ENCODE assay signal across 8 mouse cellular contexts in the genomic region with DNA sequence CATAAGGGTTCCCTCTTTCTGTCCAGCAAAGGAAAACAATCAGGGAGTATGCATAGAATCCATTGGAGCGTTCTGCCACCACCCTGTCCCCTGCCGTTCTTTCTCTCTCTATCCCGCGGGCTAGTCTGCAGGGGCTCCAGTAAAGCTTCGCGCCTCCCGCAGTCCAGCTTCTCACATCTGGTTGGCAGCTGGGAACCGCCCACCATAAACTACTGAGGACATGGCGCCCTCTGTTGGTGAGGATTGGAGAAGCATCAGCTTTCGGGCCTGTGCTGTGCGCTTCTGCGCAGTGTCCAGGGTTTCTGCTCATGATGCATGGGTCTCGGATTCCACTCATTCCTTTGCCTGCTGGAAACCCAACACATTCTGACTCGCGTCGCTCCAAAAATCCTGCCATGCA. TPM values are rescaled to one million over a fixed set of nuclear protein-coding genes. Genes with fewer than 3 reads are reported as not detected.
DNase-seq lines count a peak whose midpoint lies in the region; ATAC-seq lines count a peak whose summit lies in the region.

No protein-coding gene starts in this region.

- H3K27ac ChIP-seq in hindbrain, embryonic 12.5 days, result 0 out of 2 replicates have a peak overlapping the region, but pooled peaks have one; percentile 13

- H3K9me3 ChIP-seq in hindbrain, embryonic 12.5 days (replicated peaks), result no peaks in the 10 kb centered on the region

- H3K27me3 ChIP-seq in hindbrain, embryonic 12.5 days, result peaks cover 64% of the 10 kb centered on the region

- H3K4me1 ChIP-seq in hindbrain, embryonic 12.5 days, result peaks cover 49% of the 10 kb centered on the region

- peak overlapping the region; percentile 52 for H3K4me2 ChIP-seq in hindbrain, embryonic 12.5 days (replicated peaks)

- under 1% methylated on average over 16 of the region's 16 CpGs for WGBS in hindbrain, embryonic 12.5 days

- peak; percentile 72 for ATAC-seq in hindbrain, embryonic 12.5 days (ENCODE audit: low FRiP score)

- peak; percentile 66 for DNase-seq in MEL-GATA-1-ER (ENCODE audit: extremely low read depth, low read depth)
- peak; percentile 79 for DNase-seq in cerebellum, adult 9-10 months
- DNase-seq in frontal cortex, postnatal 10 days (ENCODE audit: low spot score in 2 of 2), result peak; percentile 80 to 90
- DNase-seq in layer of hippocampus, postnatal 14 days (ENCODE audit: low spot score in 2 of 2), result peak; percentile 91 to 93
- DNase-seq in lung, postnatal 25 days (ENCODE audit: low spot score), result peak; percentile 90
- DNase-seq in retina, embryonic 14.5 days (ENCODE audit: low spot score), result peak; percentile 97
- peak; percentile 80 to 85 for DNase-seq in thymus, postnatal 36 days

- no peaks in the 10 kb centered on the region for H3K36me3 ChIP-seq in hindbrain, embryonic 12.5 days

- 0 out of 2 replicates have a peak overlapping the region, but pooled peaks have one; percentile 28 for H3K9ac ChIP-seq in hindbrain, embryonic 12.5 days

- H3K4me3 ChIP-seq in hindbrain, embryonic 12.5 days, result 0 out of 2 replicates have a peak overlapping the region, but pooled peaks have one; percentile 2

RNA-seq across cellular contexts. Expression of gene Wnt10a, which starts 16.8 kb away (rescaled TPM):
- polyA plus RNA-seq in hindbrain, embryonic 12.5 days (2016; fragmentation: Nextera tagmentation; extraction: Ambion mirVana), result 1.2 and 2.3 TPM in 2 replicates
- total RNA-seq in layer of hippocampus, postnatal 14 days (2021), result 1 to 10 TPM; 1.9 to 2.0 TPM

RNA-seq across cellular contexts. Expression of gene Wnt6, which starts 36.4 kb away (rescaled TPM):
- 9.6 and 11.4 TPM in 2 replicates for polyA plus RNA-seq in hindbrain, embryonic 12.5 days (2016; fragmentation: Nextera tagmentation; extraction: Ambion mirVana)
- total RNA-seq in layer of hippocampus, postnatal 14 days (2021), result under 1 TPM; 0.43 to 0.58 TPM

RNA-seq across cellular contexts. Expression of gene Cdk5r2, which starts 46.7 kb away (rescaled TPM):
- polyA plus RNA-seq in hindbrain, embryonic 12.5 days (2016; fragmentation: Nextera tagmentation; extraction: Ambion mirVana), result 6.9 and 7.5 TPM in 2 replicates
- total RNA-seq in layer of hippocampus, postnatal 14 days (2021), result 100 to 1,000 TPM; 270 to 283 TPM

RNA-seq across cellular contexts. Expression of gene Prkag3, which starts 59.1 kb away (rescaled TPM):
- 0.21 and 0.38 TPM in 2 replicates for polyA plus RNA-seq in hindbrain, embryonic 12.5 days (2016; fragmentation: Nextera tagmentation; extraction: Ambion mirVana)
- under 1 TPM; 0.14 to 0.55 TPM for total RNA-seq in layer of hippocampus, postnatal 14 days (2021)

Comparison
In these comparisons a context has a peak if more than half of its experiments do, and no peak if none do; other contexts are left out.
1. Peak in every context shown above with its lines: DNase-seq, ATAC-seq, H3K4me3 ChIP-seq and H3K27ac ChIP-seq.